Mouse (Mus musculus) liver, adult 10 weeks (tissue): ENCODE data around the gene Gm13278. TPM values are rescaled to one million over a fixed set of nuclear protein-coding genes. Genes with fewer than 3 reads are reported as not detected.

ENCODE experiments used
- polyA plus RNA-seq: library from polyadenylated mRNA; stranded (reverse); fragments of 350-450 nt; fragmentation: Illumina TruSeq; extraction: RNeasy Lipid Tissue Mini Kit (QIAGEN cat#74804); gene quantifications from one replicate; pipeline ENCODE4 v1.2.3, GENCODE M21; 2014; ENCODE audit warnings: low read depth, low replicate concordance

The Gm13278 gene
- polyA plus RNA-seq = not detected

GRCm38 (mm10) chr4:88791250-88791649 is at the start of gene Gm13278:
Gene Gm13278, plus strand, starts transcription at chr4:88791550.

GRCm38 (mm10) chr4:88754818-88755340 is 36.5 kb upstream of the Gm13278 start, which contains the start of gene Gm13271:
Gene Gm13271, plus strand, starts transcription at chr4:88754868.

GRCm38 (mm10) chr4:88759610-88760268 is 31.6 kb upstream of the Gm13278 start, which contains the start of gene Gm13283:
Gene Gm13283, plus strand, starts transcription at chr4:88760119.

GRCm38 (mm10) chr4:88773534-88773933 is 17.8 kb upstream of the Gm13278 start, which contains the start of gene Gm13290:
Gene Gm13290, plus strand, starts transcription at chr4:88773834.

GRCm38 (mm10) chr4:88776622-88777021 is 14.7 kb upstream of the Gm13278 start, which contains the start of gene Gm13289:
Gene Gm13289, plus strand, starts transcription at chr4:88776922.

GRCm38 (mm10) chr4:88779550-88779949 is 11.8 kb upstream of the Gm13278 start, which contains the start of gene Gm13272:
Gene Gm13272, plus strand, starts transcription at chr4:88779850.

GRCm38 (mm10) chr4:88781831-88782230 is 9.5 kb upstream of the Gm13278 start, which contains the start of gene Ifnz:
Gene Ifnz, plus strand, starts transcription at chr4:88782131.

GRCm38 (mm10) chr4:88785409-88785808 is 5.9 kb upstream of the Gm13278 start, which contains the start of gene Gm13276:
Gene Gm13276, plus strand, starts transcription at chr4:88785709.

GRCm38 (mm10) chr4:88788402-88788801 is 2.9 kb upstream of the Gm13278 start, which contains the start of gene Gm13277:
Gene Gm13277, plus strand, starts transcription at chr4:88788632.

GRCm38 (mm10) chr4:88793936-88794675 is 2.8 kb downstream of the Gm13278 start, which contains the start of gene Gm13275:
Gene Gm13275, plus strand, starts transcription at chr4:88794487.

GRCm38 (mm10) chr4:88797097-88797496 is 5.7 kb downstream of the Gm13278 start, which contains the start of gene Gm13279:
Gene Gm13279, plus strand, starts transcription at chr4:88797397.

GRCm38 (mm10) chr4:88799365-88799764 is 8.0 kb downstream of the Gm13278 start, which contains the start of gene Gm13285:
Gene Gm13285, plus strand, starts transcription at chr4:88799665.

GRCm38 (mm10) chr4:88802954-88803353 is 11.6 kb downstream of the Gm13278 start, which contains the start of gene Gm13287:
Gene Gm13287, plus strand, starts transcription at chr4:88803254.

GRCm38 (mm10) chr4:88805231-88805630 is 13.9 kb downstream of the Gm13278 start, which contains the start of gene Gm13288:
Gene Gm13288, plus strand, starts transcription at chr4:88805531.

GRCm38 (mm10) chr4:88815928-88816327 is 24.6 kb downstream of the Gm13278 start, which contains the start of gene Ifna7:
Gene Ifna7, plus strand, starts transcription at chr4:88816228.

GRCm38 (mm10) chr4:88819659-88820058 is 28.3 kb downstream of the Gm13278 start, which contains the start of gene Ifna11:
Gene Ifna11, plus strand, starts transcription at chr4:88819959.

GRCm38 (mm10) chr4:88827116-88827515 is 35.8 kb downstream of the Gm13278 start, which contains the start of gene Ifna6:
Gene Ifna6, plus strand, starts transcription at chr4:88827416.

GRCm38 (mm10) chr4:88835225-88835624 is 43.9 kb downstream of the Gm13278 start, which contains the start of gene Ifna5:
Gene Ifna5, plus strand, starts transcription at chr4:88835525.

GRCm38 (mm10) chr4:88841438-88841911 is 50.1 kb downstream of the Gm13278 start, which contains the start of gene Ifna4:
Gene Ifna4, plus strand, starts transcription at chr4:88841861.

